Mouse (Mus musculus): Measurements from ENCODE around the gene Eral1.

Eral1 gene

DNA sequence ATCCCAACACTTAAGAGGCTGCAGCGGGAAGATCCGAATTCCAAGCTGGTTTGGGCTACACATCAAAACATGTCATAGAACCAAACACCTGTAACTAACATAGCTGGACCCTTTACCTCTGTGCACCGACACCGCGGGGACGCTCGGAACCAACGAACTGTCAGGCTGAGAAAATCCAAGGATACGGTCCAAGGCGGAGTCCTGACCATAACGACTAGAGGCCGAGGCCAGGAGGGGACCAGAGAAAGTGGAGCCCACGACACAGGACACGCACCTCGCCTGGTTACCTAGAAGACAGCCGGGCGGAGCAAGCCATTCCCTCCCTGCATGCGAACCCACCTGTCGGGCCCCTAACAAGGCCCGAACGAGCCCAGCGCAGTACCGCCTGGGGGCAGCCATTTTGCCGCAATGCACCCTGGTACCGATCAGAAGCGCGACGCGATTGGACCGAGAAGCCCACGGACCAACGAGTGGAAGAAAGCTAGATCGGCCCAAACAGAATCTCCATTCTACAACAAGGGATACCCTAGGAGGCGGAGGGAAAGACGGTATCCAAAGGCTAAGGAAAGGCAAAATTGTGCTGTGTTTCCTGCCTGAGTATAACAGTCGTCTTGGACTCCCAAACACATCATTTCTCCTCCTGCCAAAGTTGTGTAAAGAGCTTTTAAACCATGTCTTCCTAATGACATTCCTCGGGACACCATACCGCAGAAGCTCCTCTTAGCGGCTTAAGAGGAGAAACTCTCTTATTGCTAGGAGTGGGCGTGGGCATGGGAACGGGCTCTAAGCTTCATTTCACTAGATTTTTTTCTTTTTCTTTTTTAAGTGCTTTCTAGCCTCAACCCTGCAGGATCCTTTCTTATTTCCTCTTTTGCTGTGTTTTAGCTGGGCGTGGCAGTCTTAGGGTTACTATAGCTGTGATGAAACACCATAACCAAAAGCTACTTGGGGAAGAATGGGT is at the start of gene Eral1:
Eral1 (minus strand) TSS at position 423 of the 961 bp plus-strand sequence.
- DNase-seq (ENCODE audit: low read depth, low spot score), result peak; percentile 84

GRCm38 (mm10) chr11:78129458-78129857 is 49.3 kb upstream of the Eral1 start:
- no peak for DNase-seq (ENCODE audit: low read depth, low spot score)

- DNase-seq (ENCODE audit: low read depth, low spot score), result no peak
Measured at GRCm38 (mm10) chr11:78126739-78127138, 46.6 kb upstream of the Eral1 start.

GRCm38 (mm10) chr11:78125691-78126090 is 45.5 kb upstream of the Eral1 start:
- no peak for DNase-seq (ENCODE audit: low read depth, low spot score)

- no peak for DNase-seq (ENCODE audit: low read depth, low spot score)
Measured at GRCm38 (mm10) chr11:78123782-78124181, 43.6 kb upstream of the Eral1 start.

DNA sequence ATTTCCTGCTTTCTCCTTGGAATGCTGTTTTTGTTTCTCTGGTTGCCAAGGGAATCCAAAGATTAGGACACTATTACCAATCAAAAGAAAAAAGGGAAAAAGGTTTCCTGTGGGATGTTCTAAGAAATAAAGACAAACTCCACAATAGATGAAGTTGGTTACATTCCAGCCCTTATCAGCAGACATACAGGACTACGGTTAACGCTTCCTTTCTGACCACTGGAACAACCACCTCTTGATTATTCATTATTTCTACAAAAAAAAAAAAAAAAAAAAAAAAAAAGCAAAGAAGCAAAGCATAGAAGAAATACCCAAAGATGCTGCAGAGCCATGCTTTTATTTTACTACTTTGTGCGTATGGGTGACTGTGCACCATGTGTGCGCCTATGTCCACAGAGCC is 42.6 kb upstream of the Eral1 start:
- no peak for DNase-seq (ENCODE audit: low read depth, low spot score)

- no peak for DNase-seq (ENCODE audit: low read depth, low spot score)
Measured at GRCm38 (mm10) chr11:78121176-78121575, 41.0 kb upstream of the Eral1 start.

- no peak for DNase-seq (ENCODE audit: low read depth, low spot score)
Measured at GRCm38 (mm10) chr11:78119898-78120297, 39.7 kb upstream of the Eral1 start.

- DNase-seq (ENCODE audit: low read depth, low spot score), result no peak
Measured at GRCm38 (mm10) chr11:78118467-78118866, 38.3 kb upstream of the Eral1 start.

- DNase-seq (ENCODE audit: low read depth, low spot score), result no peak
Measured at GRCm38 (mm10) chr11:78116146-78116410, 35.9 kb upstream of the Eral1 start.

DNA sequence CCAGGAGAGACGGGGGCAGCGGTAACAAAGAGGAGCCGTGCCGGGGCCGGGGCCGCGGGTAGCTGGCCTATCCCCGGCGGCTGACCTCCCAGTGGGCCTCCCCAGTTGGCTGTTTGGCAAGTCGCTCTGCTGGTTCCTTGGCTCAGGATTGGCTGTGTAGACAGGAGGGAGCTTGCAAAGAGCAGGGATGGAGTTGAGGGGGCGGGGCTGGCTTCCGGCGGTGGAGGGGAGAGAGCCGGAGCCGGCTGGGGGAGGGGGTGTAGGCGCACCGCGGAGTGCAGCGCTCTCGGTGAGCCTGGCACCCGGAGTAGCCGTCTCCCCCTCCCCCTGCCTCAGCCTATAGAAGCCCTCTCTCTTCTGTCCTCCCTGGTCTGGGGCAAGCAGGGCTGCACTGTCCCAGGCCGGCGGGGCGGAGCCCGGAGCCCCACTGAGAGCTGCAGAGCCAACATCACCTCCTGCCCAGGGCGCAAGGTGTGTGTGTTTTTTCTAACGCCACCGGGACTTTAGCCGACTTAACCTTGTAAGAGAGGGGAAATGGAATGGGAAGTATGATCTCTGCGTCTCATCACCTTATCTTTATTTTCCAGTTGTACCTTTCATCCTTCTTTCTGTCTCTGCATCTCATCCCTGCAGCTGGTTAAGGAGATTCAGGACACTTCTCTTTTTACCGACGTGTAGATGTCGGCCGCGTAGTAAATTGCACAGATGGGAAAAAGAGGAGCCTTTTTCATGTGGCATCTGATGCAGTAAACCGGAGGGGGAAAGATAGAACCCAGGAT is 35.4 kb upstream of the Eral1 start:
- DNase-seq (ENCODE audit: low read depth, low spot score), result peak; percentile 79

DNA sequence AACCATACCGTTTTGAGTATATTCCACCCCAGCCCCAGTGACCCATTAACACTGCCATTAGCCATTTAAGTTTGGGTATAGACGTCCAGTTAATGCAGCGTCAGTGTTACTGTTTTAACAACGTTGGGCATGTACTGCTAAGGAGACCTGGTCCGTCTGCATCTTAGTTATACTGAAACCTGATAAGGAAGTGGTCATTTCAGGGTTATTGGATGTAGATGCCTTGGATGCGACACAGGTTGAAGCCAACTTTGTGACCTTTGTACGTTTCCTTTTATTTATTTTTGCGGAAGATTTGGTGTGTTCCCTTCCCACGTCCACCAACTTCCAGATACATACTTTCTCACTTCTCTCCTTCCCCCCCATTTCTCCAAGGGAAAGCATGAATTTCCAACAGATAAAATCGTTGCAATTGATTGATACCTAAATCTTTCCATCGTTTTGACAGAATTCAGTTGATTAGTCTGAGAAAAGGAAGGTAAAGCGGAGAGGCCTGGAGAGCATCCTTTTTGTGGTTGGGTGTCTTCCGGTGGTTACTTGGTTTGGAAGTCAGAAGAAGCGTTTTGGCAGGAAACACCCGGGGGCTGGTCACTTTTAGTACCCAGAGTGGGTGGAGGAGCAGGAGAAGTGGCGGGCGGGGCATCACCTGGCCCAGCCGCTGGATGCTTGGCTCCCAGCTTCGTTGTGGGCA is 34.6 kb upstream of the Eral1 start:
- no peak for DNase-seq (ENCODE audit: low read depth, low spot score)

DNA sequence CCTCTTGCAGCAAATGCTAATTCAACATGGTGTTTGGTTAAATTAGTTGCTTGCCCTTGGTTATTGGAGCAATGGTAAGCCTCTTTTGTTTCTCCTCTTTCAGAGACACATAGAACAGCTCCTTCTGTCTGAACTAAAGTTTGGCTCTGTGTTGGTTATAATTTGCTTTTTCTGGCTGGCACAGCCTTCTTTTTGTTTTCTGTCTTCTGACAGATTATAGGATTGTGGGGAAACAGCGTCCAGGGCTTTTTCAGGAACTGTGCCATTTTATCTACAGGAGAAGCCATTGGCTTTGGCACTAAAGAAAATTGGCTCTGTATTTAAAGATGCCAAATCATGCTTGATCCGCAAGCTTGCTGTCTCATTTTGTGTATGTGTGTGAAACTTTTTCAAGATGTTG is 33.4 kb upstream of the Eral1 start:
- DNase-seq (ENCODE audit: low read depth, low spot score), result no peak

DNA sequence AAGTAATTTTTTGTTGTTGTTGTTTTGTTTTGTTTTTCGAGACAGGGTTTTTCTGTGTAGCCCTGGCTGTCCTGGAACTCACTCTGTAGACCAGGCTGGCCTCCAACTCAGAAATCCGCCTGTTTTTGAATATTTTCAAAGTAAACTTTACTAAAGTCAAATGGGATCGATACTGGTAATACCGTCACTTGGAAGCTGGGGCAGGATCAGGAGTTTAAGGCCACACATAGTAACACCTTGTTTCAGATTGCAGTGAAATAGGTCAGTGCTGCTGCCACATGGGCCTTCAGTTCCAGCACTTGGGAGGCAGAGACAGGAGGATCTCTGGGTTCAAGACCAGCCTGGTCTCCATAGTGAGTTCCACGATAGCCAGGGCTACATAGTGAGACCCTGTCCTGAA is 24.3 kb upstream of the Eral1 start:
- DNase-seq (ENCODE audit: low read depth, low spot score), result no peak

DNA sequence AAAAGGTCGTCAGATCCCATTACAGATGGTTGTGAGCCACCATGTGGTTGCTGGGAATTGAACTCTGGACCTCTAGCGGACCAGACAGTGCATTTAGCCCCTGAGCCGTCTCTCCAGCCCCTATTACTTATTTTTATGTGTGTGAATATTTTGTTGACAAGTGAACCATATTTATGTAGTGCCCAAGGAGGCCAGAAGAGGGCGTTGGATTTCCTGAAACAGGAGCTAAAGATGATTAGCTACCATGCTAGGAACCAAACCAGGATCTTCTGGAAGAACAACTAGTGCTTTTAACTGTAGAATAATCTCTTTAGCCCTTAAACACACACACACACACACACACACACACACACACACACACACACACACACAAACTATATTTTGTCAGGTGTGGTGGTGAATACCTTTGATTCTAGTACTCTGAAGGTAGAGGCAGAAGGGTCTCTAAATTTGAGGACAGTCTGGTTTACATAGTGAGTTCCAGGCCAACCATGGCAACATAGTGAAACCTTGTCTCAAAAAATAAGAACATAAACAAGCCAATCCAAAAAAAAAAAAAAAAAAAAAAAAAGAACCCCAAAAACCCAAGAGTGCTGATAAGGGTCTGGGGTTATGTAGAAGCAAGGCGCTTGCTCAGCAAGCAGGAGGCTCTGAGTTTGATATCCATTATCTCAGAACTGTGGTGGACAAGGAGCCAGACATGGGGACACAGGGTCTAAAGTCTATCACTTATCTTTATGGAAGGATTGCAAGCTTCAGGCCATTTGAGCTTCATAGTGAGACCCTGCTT is 23.0 kb upstream of the Eral1 start:
- no peak for DNase-seq (ENCODE audit: low read depth, low spot score)

GRCm38 (mm10) chr11:78102142-78102541 is 22.0 kb upstream of the Eral1 start:
- DNase-seq (ENCODE audit: low read depth, low spot score), result no peak

DNA sequence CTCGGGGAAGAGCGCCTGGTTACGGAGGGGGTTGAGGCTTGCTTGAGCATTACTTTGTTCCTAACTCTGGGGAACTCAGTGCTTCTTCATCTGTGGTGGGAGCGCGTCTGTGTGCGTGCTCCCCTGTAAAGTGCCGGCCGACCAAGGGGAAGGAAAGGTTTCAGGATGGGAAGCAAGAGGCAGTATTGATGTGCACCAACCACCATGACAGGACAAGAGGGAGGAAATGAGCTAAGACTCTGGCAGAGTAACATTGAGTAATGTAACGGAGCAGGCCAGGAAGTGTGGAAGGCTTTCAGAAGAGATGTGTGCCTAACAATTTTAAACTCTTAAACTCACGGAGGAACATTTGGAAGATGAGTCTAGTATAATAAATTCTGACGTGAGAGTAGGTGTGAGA is 20.6 kb upstream of the Eral1 start:
- DNase-seq (ENCODE audit: low read depth, low spot score), result no peak

DNA sequence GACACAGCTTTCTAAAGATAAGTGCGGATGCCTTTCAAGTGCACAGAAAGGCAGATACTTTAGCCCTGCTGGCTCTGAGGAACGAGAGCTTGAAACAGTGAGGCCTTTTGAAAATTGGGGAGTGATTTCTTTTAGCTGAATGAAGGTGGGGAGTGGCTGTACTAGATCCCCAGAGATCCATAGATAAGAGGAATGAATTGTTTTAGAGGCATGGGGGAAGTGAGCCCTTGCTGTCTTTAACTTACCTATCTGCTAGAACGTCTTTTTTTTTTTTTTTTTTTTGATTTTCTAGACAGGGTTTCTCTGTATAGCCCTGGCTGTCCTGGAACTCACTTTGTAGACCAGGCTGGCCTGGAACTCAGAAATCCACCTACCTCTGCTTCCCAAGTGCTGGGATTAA is 16.9 kb upstream of the Eral1 start:
- no peak for DNase-seq (ENCODE audit: low read depth, low spot score)

DNA sequence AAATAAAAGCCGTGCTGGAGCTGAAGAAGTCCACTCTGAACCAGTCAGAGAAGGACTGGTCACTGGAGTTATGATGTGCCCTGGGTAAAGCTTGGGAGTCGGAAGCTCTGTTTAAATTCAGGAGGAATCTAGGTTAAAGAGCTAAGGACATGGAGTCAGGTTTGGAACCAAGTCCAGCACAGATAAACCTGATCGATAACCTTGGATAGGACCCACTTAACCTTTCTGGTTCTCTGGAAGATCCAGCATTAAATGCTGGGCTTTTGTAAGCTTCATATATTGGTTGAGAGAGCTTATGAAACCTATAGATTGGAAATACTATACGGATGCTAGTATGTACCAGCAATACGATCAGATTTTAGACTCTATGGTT is 14.9 kb upstream of the Eral1 start:
- DNase-seq (ENCODE audit: low read depth, low spot score), result no peak

DNA sequence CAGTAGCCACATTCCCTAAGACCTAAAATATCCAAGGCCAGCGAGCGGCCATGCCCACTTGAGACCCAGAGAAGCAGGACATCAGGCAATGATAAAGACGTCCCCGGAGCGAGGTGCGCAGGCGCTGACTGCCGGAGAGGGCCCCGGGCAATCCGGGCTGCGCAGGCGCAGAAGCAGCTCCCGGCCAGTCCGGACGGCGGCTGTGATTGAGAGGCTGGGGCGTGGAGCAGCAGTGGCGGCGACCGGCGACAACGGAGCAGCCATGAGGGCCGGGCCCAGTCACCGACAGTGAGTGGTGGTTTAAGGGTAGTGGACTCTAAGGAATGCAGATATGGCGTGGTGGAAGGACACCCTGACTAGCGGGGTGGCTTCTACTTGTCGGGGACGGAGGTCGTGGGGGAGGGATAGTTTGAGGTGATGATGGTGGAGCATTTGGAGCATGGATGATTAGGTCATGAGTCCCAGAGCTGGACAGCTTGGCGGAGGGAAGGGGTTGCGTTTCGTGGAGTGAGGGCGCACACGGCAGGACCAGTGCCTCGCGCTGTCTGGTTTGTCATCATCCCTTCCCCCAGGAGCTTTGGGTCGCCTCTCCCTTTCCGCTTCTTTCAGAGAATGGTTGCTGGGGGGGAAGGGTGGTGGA is 14.4 kb upstream of the Eral1 start, which contains the start of gene Fam222b:
Fam222b (plus strand) TSS at position 157 of the 640 bp plus-strand sequence.
- DNase-seq (ENCODE audit: low read depth, low spot score), result peak; percentile 89

DNA sequence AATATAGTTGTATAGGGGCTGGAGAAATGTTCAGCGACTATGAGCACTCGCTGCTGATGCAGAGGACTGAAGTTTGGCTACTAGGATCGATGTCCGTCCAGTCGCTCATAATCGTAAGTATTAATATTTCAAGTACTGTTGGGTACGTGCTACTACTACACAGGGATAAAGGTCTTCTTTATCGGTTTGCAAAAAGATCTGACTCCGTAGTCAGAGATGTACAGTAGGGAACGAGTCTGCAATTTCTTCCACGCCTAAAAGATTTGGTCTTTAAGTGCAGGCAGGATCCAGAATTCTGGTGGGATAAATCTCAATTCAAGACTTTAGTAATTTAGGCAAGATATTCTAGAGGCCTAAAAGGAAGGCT is 13.9 kb upstream of the Eral1 start:
- DNase-seq (ENCODE audit: low read depth, low spot score), result no peak
